Mouse (Mus musculus) liver, postnatal 0 days (tissue): ENCODE measurements around the gene Mon2.

Experiments used
- CTCF ChIP-seq: sonication (generic); IDR thresholded peaks from 2 replicates; pipeline ENCODE4 v1.5.1; 2016; ENCODE audit warnings: antibody characterized with exemption, low read depth
- EP300 ChIP-seq: IDR thresholded peaks from 2 replicates; pipeline ENCODE4 v1.6.1; 2016; ENCODE audit warnings: antibody characterized with exemption, low read depth, mild to moderate bottlenecking

GRCm38 (mm10) chr10:122989916-122990315 lies 86.4 kb downstream of the Mon2 start:
- TF ChIP-seq CTCF = no peak
- TF ChIP-seq EP300 = no peak
